Mouse (Mus musculus) bone marrow, adult 2 months (tissue): ENCODE measurements at regions not wholly inside any gene's neighbourhood (a gene's known extent, or its start where the extent isn't known, plus 50 kb on each side); places are given as distances from the start of the nearest gene placed in this dataset.

Experiments
- H3K27ac ChIP-seq: fragments of 200-500 bp; 2 replicates; pipeline ENCODE4 v1.5.1; 2012; ENCODE audit warnings: low read depth, mild to moderate bottlenecking, control low read depth, inconsistent platforms, low read length; ENCODE audit not compliant: control insufficient read depth, poor library complexity, insufficient read depth
- H3K4me1 ChIP-seq: fragments of 200-500 bp; 2 replicates; pipeline ENCODE4 v1.6.1; 2011; ENCODE audit warnings: low read length; ENCODE audit not compliant: control insufficient read depth, insufficient read depth
- H3K4me3 ChIP-seq: fragments of 200-500 bp; replicated peaks from 2 replicates; pipeline ENCODE3; 2011; ENCODE audit warnings: mild to moderate bottlenecking, low read depth, low read length, control low read depth; ENCODE audit not compliant: control insufficient read depth
- CTCF ChIP-seq: fragments of 200-500 bp; IDR thresholded peaks from 2 replicates; pipeline ENCODE4 v1.5.1; 2011; ENCODE audit warnings: low read length, control low read depth; ENCODE audit not compliant: control insufficient read depth, insufficient read depth
- POLR2A ChIP-seq: fragments of 200-500 bp; IDR thresholded peaks from 2 replicates; pipeline ENCODE4 v1.6.1; 2011; ENCODE audit warnings: low read depth, mild to moderate bottlenecking, control low read depth, low read length, borderline replicate concordance; ENCODE audit not compliant: control insufficient read depth
- WGBS: fragments of 180-500 bp; shearing (Covaris S2); methylation state at CpG from one replicate; pipeline ENCODE4 v1.1.7; 2018; 5-methylcytosine and 5-hydroxymethylcytosine counted together

DNA sequence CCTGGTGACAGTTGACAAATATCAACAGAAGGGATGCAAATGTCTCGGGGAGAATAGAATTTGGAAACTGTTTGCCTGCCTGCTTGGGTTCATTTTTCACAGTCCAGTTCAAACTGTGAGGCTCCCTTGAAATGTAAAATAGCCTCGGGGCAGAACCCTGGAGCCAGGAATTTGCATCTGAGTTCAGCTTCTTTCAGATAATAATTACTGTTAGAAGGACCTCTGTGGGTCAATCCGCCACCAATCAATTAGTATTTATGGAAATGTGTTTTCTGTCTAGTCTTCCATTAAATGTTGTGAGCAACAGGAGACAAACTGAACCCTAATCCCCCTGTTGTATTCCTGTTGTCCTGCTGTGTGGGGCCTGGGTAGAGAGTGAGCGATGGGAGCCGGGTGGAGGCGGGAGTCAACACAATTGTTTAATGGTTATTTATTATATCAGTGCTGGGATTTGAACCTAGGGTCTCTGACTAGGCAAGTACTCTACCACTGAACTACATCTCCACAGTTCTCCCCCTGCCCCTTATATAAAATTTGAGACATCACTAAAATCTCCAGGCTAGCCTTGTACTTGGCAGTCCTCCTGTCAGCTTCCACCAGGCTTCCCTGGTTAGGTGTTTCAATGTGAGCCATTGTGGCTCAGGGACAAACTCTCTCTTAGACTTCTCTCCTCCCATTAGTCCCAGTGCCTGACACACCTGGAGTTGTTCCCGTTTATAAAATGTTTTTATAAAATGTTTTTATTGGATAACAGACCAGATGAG, 103.3 kb downstream of the Zfp281 start:
- no peak overlapping the region for H3K4me3 ChIP-seq
- 76% methylated on average over 7 of the region's 7 CpGs for WGBS
- TF ChIP-seq POLR2A = no peak
- no peak for TF ChIP-seq CTCF
- no peaks in the 10 kb centered on the region for H3K4me1 ChIP-seq
- no peak overlapping the region for H3K27ac ChIP-seq

DNA sequence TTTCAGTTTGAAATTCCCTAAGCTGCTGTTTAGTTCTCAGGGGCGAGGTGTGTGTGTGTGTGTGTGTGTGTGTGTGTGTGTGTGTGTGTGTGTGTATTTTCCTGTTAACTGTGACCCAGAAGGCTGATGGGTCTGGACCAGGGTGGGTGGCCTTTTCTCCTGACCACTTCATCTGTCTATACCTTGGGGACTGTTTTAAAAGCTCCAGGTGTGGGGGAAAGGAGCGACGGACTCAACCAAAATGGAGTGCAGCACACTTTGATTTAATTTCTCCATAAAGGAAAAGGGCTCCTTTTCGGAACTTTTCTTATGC, 103.9 kb downstream of the Zfp281 start:
- 80% methylated on average over 4 of the region's 4 CpGs for WGBS
- no peak overlapping the region for H3K27ac ChIP-seq
- H3K4me3 ChIP-seq = no peak overlapping the region
- TF ChIP-seq CTCF (no peak), POLR2A (no peak)
- H3K4me1 ChIP-seq = no peaks in the 10 kb centered on the region

DNA sequence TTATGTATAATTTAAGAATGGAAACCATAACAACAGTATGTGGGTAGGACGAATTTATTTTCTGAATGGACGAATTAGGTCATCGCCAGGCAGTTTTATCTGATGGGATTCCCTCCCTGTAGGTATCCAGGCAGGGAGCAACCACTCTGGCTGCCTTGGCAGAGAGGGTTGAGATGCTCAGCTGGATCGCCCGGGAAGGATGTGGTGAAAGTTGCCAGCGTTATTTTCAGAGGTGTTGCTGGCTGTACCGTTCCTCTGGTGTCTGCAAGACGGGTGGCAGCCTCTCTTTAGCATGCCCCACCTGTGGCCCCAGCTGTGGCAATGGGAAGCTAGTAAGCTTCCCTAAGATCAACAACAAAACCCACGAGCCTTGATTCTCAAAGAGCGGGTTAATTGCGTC, 105.9 kb downstream of the Zfp281 start:
- Histone ChIP-seq H3K4me1 (no peaks in the 10 kb centered on the region), H3K27ac (no peak overlapping the region), H3K4me3 (no peak overlapping the region)
- TF ChIP-seq POLR2A = no peak
- no peak for TF ChIP-seq CTCF
- WGBS = 52% methylated on average over 11 of the region's 11 CpGs

GRCm38 (mm10) chr1:136738030-136738429, 113.3 kb downstream of the Zfp281 start:
- Histone ChIP-seq H3K27ac (no peak overlapping the region), H3K4me1 (no peaks in the 10 kb centered on the region), H3K4me3 (no peak overlapping the region)
- 68% methylated on average over 5 of the region's 5 CpGs for WGBS
- TF ChIP-seq POLR2A (no peak), CTCF (no peak)

DNA sequence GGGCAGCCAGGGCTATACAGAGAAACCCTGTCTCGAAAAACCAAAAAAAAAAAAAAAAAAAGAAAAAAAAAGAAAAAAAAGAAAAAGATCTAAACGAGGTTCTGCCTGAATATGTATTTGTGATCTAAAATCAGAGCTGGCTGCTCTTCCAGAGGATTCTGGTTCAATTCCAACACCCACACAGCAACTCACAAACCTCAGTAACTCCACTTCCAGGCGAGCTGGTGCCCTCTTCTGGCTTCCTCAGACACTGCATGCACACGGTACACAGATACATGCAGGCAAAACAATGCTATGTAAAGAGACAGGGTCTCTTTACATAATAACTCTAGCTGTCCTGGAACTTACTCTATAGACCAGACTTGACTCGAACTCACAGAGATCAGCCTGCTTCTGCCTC, 114.8 kb downstream of the Zfp281 start:
- Histone ChIP-seq H3K4me1 (no peaks in the 10 kb centered on the region), H3K27ac (no peak overlapping the region), H3K4me3 (no peak overlapping the region)
- TF ChIP-seq CTCF = peak; percentile 80
- TF ChIP-seq POLR2A = no peak
- 46% methylated on average over 5 of the region's 5 CpGs for WGBS

DNA sequence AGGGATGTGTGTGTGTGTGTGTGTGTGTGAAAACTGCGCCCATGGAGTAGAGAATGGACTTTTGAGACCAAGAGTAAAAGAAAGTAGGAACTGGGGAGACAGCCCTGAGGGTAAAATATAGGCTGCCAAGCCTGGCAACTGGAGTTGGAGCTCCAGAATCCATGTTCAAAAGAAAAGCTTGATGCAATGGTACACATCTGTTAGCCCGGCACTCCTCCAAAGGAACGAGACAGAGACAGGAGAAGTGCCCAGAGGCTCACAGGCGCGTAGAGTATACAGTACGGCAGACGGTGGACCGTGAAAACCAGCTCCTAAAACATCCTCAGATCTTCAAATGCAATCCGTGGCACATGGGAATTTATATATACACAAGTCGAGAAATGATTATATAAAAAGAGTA, 116.4 kb downstream of the Zfp281 start:
- no peak overlapping the region for H3K27ac ChIP-seq
- H3K4me1 ChIP-seq = no peaks in the 10 kb centered on the region
- H3K4me3 ChIP-seq = no peak overlapping the region
- 84% methylated on average over 10 of the region's 10 CpGs for WGBS
- TF ChIP-seq CTCF (no peak), POLR2A (no peak)

GRCm38 (mm10) chr1:136749188-136749587, 124.5 kb downstream of the Zfp281 start:
- Histone ChIP-seq H3K27ac (no peak overlapping the region), H3K4me1 (no peaks in the 10 kb centered on the region), H3K4me3 (no peak overlapping the region)
- TF ChIP-seq POLR2A (no peak), CTCF (peak; percentile 52)
- 54% methylated on average over 8 of the region's 8 CpGs for WGBS

DNA sequence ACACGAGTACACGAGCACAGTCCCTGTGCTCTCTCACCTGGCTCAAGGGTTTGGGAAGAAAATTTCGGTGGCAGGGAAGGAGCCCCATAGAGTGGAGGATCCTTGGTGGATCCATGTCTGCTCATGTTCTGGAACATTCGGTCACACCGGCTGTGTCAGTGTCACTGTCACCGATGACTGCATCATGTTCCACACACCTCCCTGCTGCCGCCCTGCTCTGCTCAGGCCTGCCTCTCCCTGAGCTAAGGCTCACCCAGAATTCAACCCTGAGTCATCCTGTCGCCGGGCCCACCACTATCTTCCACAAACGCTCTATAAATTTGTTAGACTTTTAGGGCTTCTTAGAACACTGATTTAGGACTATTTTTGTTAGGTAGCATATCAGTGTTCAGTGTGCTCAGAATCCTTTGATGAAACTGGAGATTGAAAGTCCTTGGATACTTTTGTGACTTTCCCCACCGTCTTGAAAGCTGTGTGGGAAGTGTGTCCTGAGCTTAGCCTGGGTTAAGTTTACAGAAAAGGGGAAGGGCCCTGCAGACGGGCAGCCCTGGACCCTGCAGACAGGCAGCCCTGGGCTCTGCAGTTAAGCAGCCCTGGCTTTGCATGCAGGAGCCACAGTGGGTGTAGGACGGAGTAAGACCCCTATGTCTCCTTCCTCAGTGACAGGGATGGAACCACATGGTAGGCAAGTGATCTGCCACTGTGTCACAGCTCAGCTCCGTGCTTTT, 126.9 kb downstream of the Zfp281 start:
- Histone ChIP-seq H3K27ac (no peak overlapping the region), H3K4me1 (no peaks in the 10 kb centered on the region), H3K4me3 (no peak overlapping the region)
- 79% methylated on average over 14 of the region's 14 CpGs for WGBS
- no peak for TF ChIP-seq POLR2A
- TF ChIP-seq CTCF = no peak
